Mouse (Mus musculus) bone marrow macrophage, adult 2 months (primary cell): ENCODE results near the gene Tspan4.

Experiments
- CTCF ChIP-seq: IDR thresholded peaks from 2 replicates; pipeline ENCODE4 v1.5.1; 2012; ENCODE audit warnings: low read depth, mild to moderate bottlenecking, low read length, moderate library complexity
- POLR2A ChIP-seq: IDR thresholded peaks from 2 replicates; pipeline ENCODE4 v1.6.1; 2012; ENCODE audit warnings: mild to moderate bottlenecking, low read depth, low read length, borderline replicate concordance

DNA sequence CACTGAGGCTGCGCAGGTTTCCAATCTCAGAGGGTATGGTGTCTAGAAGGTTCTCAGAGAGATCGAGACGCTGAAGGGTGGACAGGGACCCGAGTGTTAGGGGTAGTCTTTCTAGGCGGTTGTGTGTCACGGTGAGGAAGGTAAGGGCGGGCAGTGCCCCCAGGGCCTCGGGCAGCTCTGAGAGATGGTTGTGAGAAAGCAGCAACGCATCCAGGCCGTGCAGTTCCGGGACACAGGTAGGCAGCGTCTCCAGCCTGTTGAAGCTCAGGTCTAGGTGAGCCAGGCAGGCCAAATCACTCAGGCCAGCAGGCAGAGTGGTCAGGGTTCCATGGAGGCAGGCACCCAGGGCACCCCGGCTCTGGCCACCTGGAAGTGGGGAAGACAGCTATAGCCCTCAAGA, 32.8 kb upstream of the Tspan4 start:
- TF ChIP-seq CTCF: no peak
- no peak for TF ChIP-seq POLR2A
